Mouse (Mus musculus) embryo, embryonic 11.5 days (tissue): ENCODE data around the gene Mgat4a.

Experiments
- DNase-seq: peaks from one replicate; pipeline ENCODE4 v3.0.0-alpha.2; 2012; ENCODE audit warnings: low read depth, low spot score

The Mgat4a gene

GRCm38 (mm10) chr1:37399734-37400133 is 141.1 kb downstream of the Mgat4a start:
- DNase-seq: no peak

GRCm38 (mm10) chr1:37398961-37399360 is 141.9 kb downstream of the Mgat4a start:
- DNase-seq: no peak

GRCm38 (mm10) chr1:37396481-37396880 is 144.3 kb downstream of the Mgat4a start:
- DNase-seq: no peak

- no peak for DNase-seq
Observed at GRCm38 (mm10) chr1:37393174-37393573, 147.6 kb downstream of the Mgat4a start.
